Mouse (Mus musculus) heart, adult 2 months (tissue): ENCODE results near the gene Dgkg. TPM values are rescaled to one million over a fixed set of nuclear protein-coding genes. Genes with fewer than 3 reads are reported as not detected.

Experiments used
- DNase-seq, 2 experiments: peaks; one replicate each; pipeline ENCODE4 v3.0.0; 2021
- H3K27ac ChIP-seq: fragments of 200-600 bp; 2 replicates; pipeline ENCODE4 v1.8.1; 2022
- H3K27me3 ChIP-seq: fragments of 200-500 bp; 2 replicates; pipeline ENCODE4 v1.6.1; 2012; ENCODE audit warnings: mild to moderate bottlenecking, low read length, inconsistent platforms, mixed read lengths; ENCODE audit not compliant: control insufficient read depth, insufficient read depth
- H3K36me3 ChIP-seq: fragments of 200-500 bp; 2 replicates; pipeline ENCODE4 v1.6.1; 2012; ENCODE audit warnings: low read length, inconsistent platforms; ENCODE audit not compliant: control insufficient read depth, insufficient read depth
- H3K4me1 ChIP-seq: fragments of 200-500 bp; 2 replicates; pipeline ENCODE4 v1.6.1; 2011; ENCODE audit warnings: low read length; ENCODE audit not compliant: control insufficient read depth, insufficient read depth
- H3K4me3 ChIP-seq: fragments of 200-600 bp; 2 replicates; pipeline ENCODE4 v1.8.1; 2022
- H3K79me2 ChIP-seq: fragments of 200-500 bp; replicated peaks from 2 replicates; pipeline ENCODE4 v1.6.1; 2012; ENCODE audit warnings: mild to moderate bottlenecking, inconsistent platforms, low read length, moderate library complexity, mixed read lengths; ENCODE audit not compliant: control insufficient read depth, insufficient read depth
- H3K9ac ChIP-seq: fragments of 200-500 bp; 2 replicates; pipeline ENCODE4 v1.6.1; 2012; ENCODE audit warnings: low read depth, mild to moderate bottlenecking, control low read depth, inconsistent platforms, low read length, mixed read lengths
- CTCF ChIP-seq: fragments of 200-600 bp; IDR thresholded peaks from 2 replicates; pipeline ENCODE4 v1.8.1; 2022; ENCODE audit warnings: antibody characterized with exemption, mild to moderate bottlenecking, moderate library complexity
- EP300 ChIP-seq: fragments of 200-500 bp; IDR thresholded peaks from 2 replicates; pipeline ENCODE4 v1.6.1; 2011; ENCODE audit warnings: low read depth, low read length, control low read depth; ENCODE audit not compliant: insufficient read depth
- POLR2A ChIP-seq: fragments of 200-500 bp; IDR thresholded peaks from 2 replicates; pipeline ENCODE4 v1.6.1; 2011; ENCODE audit warnings: mild to moderate bottlenecking, low read depth, low read length, control low read depth; ENCODE audit not compliant: insufficient read depth
- WGBS: fragments of 180-500 bp; shearing (Covaris S2); methylation state at CpG from one replicate; pipeline ENCODE4 v1.1.7; 2018; 5-methylcytosine and 5-hydroxymethylcytosine counted together
- intact Hi-C: fragments of 180-260 bp; cut with DNase I; formaldehyde crosslinking; loops from one replicate; pipeline ENCODE4 v1.15.1; 2025
- polyA plus RNA-seq: library from polyadenylated mRNA; depleted of rRNA; stranded (reverse); fragments of >200 nt; gene quantifications from 2 replicates; pipeline ENCODE4 v1.2.3, GENCODE M21; 2012
- total RNA-seq, 2 experiments: library from RNA; stranded (reverse); gene quantifications; 2 replicates each; pipeline ENCODE4 v1.2.3; 2021

Dgkg gene
- total and polyA plus RNA-seq, 3 experiments = 0.25 to 0.96 (median 0.39) TPM

GRCm38 (mm10) chr16:22601756-22602155, 55.3 kb downstream of the Dgkg start:
- Histone ChIP-seq H3K27ac (no peak overlapping the region), H3K4me3 (no peak overlapping the region), H3K36me3 (no peaks in the 10 kb centered on the region), H3K79me2 (no peaks in the 10 kb centered on the region), H3K27me3 (no peaks in the 10 kb centered on the region), H3K4me1 (no peaks in the 10 kb centered on the region), H3K9ac (no peak overlapping the region)
- no peak for DNase-seq
- intact Hi-C loops = no loop called here
- no peak for TF ChIP-seq POLR2A
- TF ChIP-seq CTCF = no peak
- no peak for TF ChIP-seq EP300
- WGBS = 85% methylated on average over 3 of the region's 3 CpGs

- Histone ChIP-seq H3K27me3 (no peaks in the 10 kb centered on the region), H3K36me3 (no peaks in the 10 kb centered on the region), H3K9ac (no peak overlapping the region), H3K79me2 (no peaks in the 10 kb centered on the region), H3K27ac (no peak overlapping the region), H3K4me3 (no peak overlapping the region), H3K4me1 (no peaks in the 10 kb centered on the region)
- DNase-seq = no peak
- TF ChIP-seq CTCF = no peak
- WGBS = 71% methylated on average over 4 of the region's 4 CpGs
- intact Hi-C loops = no loop called here
These were observed 56.8 kb downstream of the Dgkg start for GRCm38 (mm10) chr16:22600108-22600699.

- DNase-seq = no peak
- no peak overlapping the region for H3K27ac ChIP-seq
- no peaks in the 10 kb centered on the region for H3K4me1 ChIP-seq
- H3K79me2 ChIP-seq = no peaks in the 10 kb centered on the region
- no peaks in the 10 kb centered on the region for H3K27me3 ChIP-seq
- intact Hi-C loops = no loop called here
- H3K9ac ChIP-seq = no peak overlapping the region
- H3K4me3 ChIP-seq = no peak overlapping the region
- TF ChIP-seq CTCF (no peak), EP300 (no peak), POLR2A (no peak)
- H3K36me3 ChIP-seq = no peaks in the 10 kb centered on the region
- 75% methylated on average over 6 of the region's 6 CpGs for WGBS
These were observed 58.3 kb downstream of the Dgkg start for GRCm38 (mm10) chr16:22598741-22599140.

- intact Hi-C loops = no loop called here
- Histone ChIP-seq H3K36me3 (no peaks in the 10 kb centered on the region), H3K9ac (no peak overlapping the region), H3K27me3 (no peaks in the 10 kb centered on the region), H3K79me2 (no peaks in the 10 kb centered on the region), H3K4me1 (no peaks in the 10 kb centered on the region), H3K27ac (no peak overlapping the region), H3K4me3 (no peak overlapping the region)
- WGBS = 64% methylated on average over 1 of the region's 1 CpGs
- TF ChIP-seq CTCF = no peak
- TF ChIP-seq EP300 = no peak
- TF ChIP-seq POLR2A = no peak
- DNase-seq = no peak
These were observed 60.6 kb downstream of the Dgkg start for GRCm38 (mm10) chr16:22596394-22596793.

- Histone ChIP-seq H3K4me1 (no peaks in the 10 kb centered on the region), H3K9ac (no peak overlapping the region), H3K4me3 (no peak overlapping the region), H3K27me3 (no peaks in the 10 kb centered on the region), H3K27ac (no peak overlapping the region), H3K79me2 (no peaks in the 10 kb centered on the region), H3K36me3 (no peaks in the 10 kb centered on the region)
- DNase-seq = no peak
- intact Hi-C loops = no loop called here
- 83% methylated on average over 2 of the region's 2 CpGs for WGBS
- TF ChIP-seq CTCF (peak; percentile 63), EP300 (no peak)
These were observed 63.1 kb downstream of the Dgkg start for GRCm38 (mm10) chr16:22593907-22594306.

GRCm38 (mm10) chr16:22589619-22590018, 67.4 kb downstream of the Dgkg start:
- Histone ChIP-seq H3K27ac (no peak overlapping the region), H3K36me3 (no peaks in the 10 kb centered on the region), H3K4me1 (no peaks in the 10 kb centered on the region), H3K9ac (no peak overlapping the region), H3K4me3 (no peak overlapping the region), H3K27me3 (no peaks in the 10 kb centered on the region), H3K79me2 (no peaks in the 10 kb centered on the region)
- whole genome bisulfite sequencing = 64% methylated on average over 5 of the region's 5 CpGs
- intact Hi-C loops = no loop called here
- TF ChIP-seq EP300 (no peak), CTCF (no peak), POLR2A (no peak)
- DNase-seq = no peak
